Mouse (Mus musculus) midbrain, embryonic 14.5 days (tissue): Measurements from ENCODE around the gene Gm9507. TPM values are rescaled to one million over a fixed set of nuclear protein-coding genes. Genes with fewer than 3 reads are reported as not detected.

Source experiments
- polyA plus RNA-seq: library from polyadenylated mRNA; unstranded; fragments of >200 nt; fragmentation: Nextera tagmentation; extraction: Ambion mirVana; gene quantifications from 2 replicates; pipeline ENCODE4 v1.2.1, GENCODE M21; 2014

The Gm9507 gene
- polyA plus RNA-seq, 1 experiment from 2014 or later: not detected

Other genes with a start within 250 kb of the Gm9507 start
- gene Pttg1ip, start 230.1 kb downstream of the Gm9507 start, polyA plus RNA-seq: 52.1 and 71.8 TPM in 2 replicates
- gene Sumo3, start 205.7 kb downstream of the Gm9507 start, polyA plus RNA-seq: 253 and 287 TPM in 2 replicates
- 16.3 TPM in 1 of 2 replicates, not detected in the other for gene Gm49325, start 205.6 kb downstream of the Gm9507 start, polyA plus RNA-seq
- 55.6 and 66.6 TPM in 2 replicates for gene Ube2g2, start 189.6 kb downstream of the Gm9507 start, polyA plus RNA-seq
- 0.88 and 1.3 TPM in 2 replicates for gene Tspear, start 125.3 kb downstream of the Gm9507 start, polyA plus RNA-seq
- not detected in 2 replicates for gene Gm19402, start 121.1 kb downstream of the Gm9507 start, polyA plus RNA-seq
- gene Gm9508, start 114.6 kb downstream of the Gm9507 start, polyA plus RNA-seq: not detected in 2 replicates
- not detected in 2 replicates for gene Gm10272, start 105.2 kb downstream of the Gm9507 start, polyA plus RNA-seq
- not detected in 2 replicates for gene Gm10024, start 100.4 kb downstream of the Gm9507 start, polyA plus RNA-seq
- gene Gm10142, start 96.0 kb downstream of the Gm9507 start, polyA plus RNA-seq: not detected in 2 replicates
- not detected in 2 replicates for gene Krtap12-1, start 91.2 kb downstream of the Gm9507 start, polyA plus RNA-seq
- gene Gm10100, start 85.4 kb downstream of the Gm9507 start, polyA plus RNA-seq: not detected in 2 replicates
- not detected in 2 replicates for gene Gm18596, start 69.2 kb downstream of the Gm9507 start, polyA plus RNA-seq
- not detected in 2 replicates for gene Gm9736, start 60.5 kb downstream of the Gm9507 start, polyA plus RNA-seq
- not detected in 2 replicates for gene Gm3233, start 52.2 kb downstream of the Gm9507 start, polyA plus RNA-seq
- not detected in 2 replicates for gene Gm3238, start 40.5 kb downstream of the Gm9507 start, polyA plus RNA-seq
- not detected in 2 replicates for gene Gm7138, start 34.9 kb downstream of the Gm9507 start, polyA plus RNA-seq
- gene Gm3250, start 29.3 kb downstream of the Gm9507 start, polyA plus RNA-seq: not detected in 2 replicates
- not detected in 2 replicates for gene Gm7137, start 23.6 kb downstream of the Gm9507 start, polyA plus RNA-seq
- not detected in 2 replicates for gene Gm9639, start 16.8 kb downstream of the Gm9507 start, polyA plus RNA-seq
- gene Gm19668, start 12.7 kb downstream of the Gm9507 start, polyA plus RNA-seq: not detected in 2 replicates
- not detected in 2 replicates for gene Gm2696, start 2.8 kb upstream of the Gm9507 start, polyA plus RNA-seq
- gene Krtap10-4, start 15.3 kb upstream of the Gm9507 start, polyA plus RNA-seq: not detected in 2 replicates
- gene Krtap10-10, start 24.1 kb upstream of the Gm9507 start, polyA plus RNA-seq: not detected in 2 replicates
- not detected in 2 replicates for gene Gm36176, start 35.0 kb upstream of the Gm9507 start, polyA plus RNA-seq
- gene Gm10318, start 41.0 kb upstream of the Gm9507 start, polyA plus RNA-seq: not detected in 2 replicates
- not detected in 2 replicates for gene Gm3285, start 50.1 kb upstream of the Gm9507 start, polyA plus RNA-seq
- 14.3 and 15.7 TPM in 2 replicates for gene Lrrc3, start 90.7 kb upstream of the Gm9507 start, polyA plus RNA-seq
- 3.6 TPM in 2 replicates for gene Trpm2, start 158.7 kb upstream of the Gm9507 start, polyA plus RNA-seq
- 41.0 and 45.3 TPM in 2 replicates for gene 1810043G02Rik, start 166.7 kb upstream of the Gm9507 start, polyA plus RNA-seq
- 88.0 and 97.8 TPM in 2 replicates for gene Pfkl, start 198.2 kb upstream of the Gm9507 start, polyA plus RNA-seq
- gene Dnmt3l, start 230.1 kb upstream of the Gm9507 start, polyA plus RNA-seq: not detected in 2 replicates
- gene Aire, start 231.8 kb upstream of the Gm9507 start, polyA plus RNA-seq: 0.09 TPM in 1 of 2 replicates, not detected in the other